Mouse (Mus musculus): ENCODE results near the gene Hnrnpa1.
"Not testable (repeated sequence)": the region's sequence is repeated elsewhere in the genome, so short reads cannot be mapped to it uniquely, and the experiment has no call there.

Hnrnpa1 gene

GRCm38 (mm10) chr15:103241071-103242018 is 1.1 kb downstream of the Hnrnpa1 start:
- not testable (repeated sequence) for DNase-seq

GRCm38 (mm10) chr15:103242885-103243284 is 2.7 kb downstream of the Hnrnpa1 start:
- no peak for DNase-seq

- DNase-seq, result no peak
Measured at GRCm38 (mm10) chr15:103245616-103246015, 5.4 kb downstream of the Hnrnpa1 start.

GRCm38 (mm10) chr15:103247078-103247781 is 7.0 kb downstream of the Hnrnpa1 start:
- DNase-seq, result no peak

GRCm38 (mm10) chr15:103247782-103248400 is 7.7 kb downstream of the Hnrnpa1 start:
- DNase-seq, result no peak

- no peak for DNase-seq
Measured at GRCm38 (mm10) chr15:103248401-103249313, 8.4 kb downstream of the Hnrnpa1 start.

DNA sequence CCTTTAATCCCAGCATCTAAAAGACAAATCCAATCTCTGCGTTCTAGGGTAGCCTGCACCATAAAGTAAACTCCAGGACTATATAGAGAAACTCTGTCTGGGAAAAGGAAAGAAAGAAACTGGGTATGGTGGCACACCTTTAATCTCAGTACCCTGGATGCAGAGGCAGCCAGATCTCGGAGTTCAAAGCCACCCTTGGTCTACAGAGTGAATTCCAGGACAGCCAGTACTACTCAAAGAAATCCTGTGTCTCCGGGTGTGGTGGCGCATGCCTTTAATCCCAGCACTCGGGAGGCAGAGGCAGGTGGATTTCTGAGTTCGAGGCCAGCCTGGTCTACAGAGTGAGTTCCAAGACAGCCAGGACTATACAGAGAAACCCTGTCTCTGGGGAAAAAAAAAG is 9.3 kb downstream of the Hnrnpa1 start:
- DNase-seq, result not testable (repeated sequence)

- peak; percentile 47 to 57 for DNase-seq
Measured at GRCm38 (mm10) chr15:103250195-103250740, 10.0 kb downstream of the Hnrnpa1 start.

GRCm38 (mm10) chr15:103251595-103251994 is 11.4 kb downstream of the Hnrnpa1 start:
- no peak for DNase-seq

GRCm38 (mm10) chr15:103252660-103253059 is 12.4 kb downstream of the Hnrnpa1 start:
- no peak for DNase-seq

- DNase-seq, result no peak
Measured at GRCm38 (mm10) chr15:103253352-103253751, 13.1 kb downstream of the Hnrnpa1 start.

- peak in 1 of 2 experiments; percentile 30 for DNase-seq
Measured at GRCm38 (mm10) chr15:103255169-103255568, 14.9 kb downstream of the Hnrnpa1 start.

DNA sequence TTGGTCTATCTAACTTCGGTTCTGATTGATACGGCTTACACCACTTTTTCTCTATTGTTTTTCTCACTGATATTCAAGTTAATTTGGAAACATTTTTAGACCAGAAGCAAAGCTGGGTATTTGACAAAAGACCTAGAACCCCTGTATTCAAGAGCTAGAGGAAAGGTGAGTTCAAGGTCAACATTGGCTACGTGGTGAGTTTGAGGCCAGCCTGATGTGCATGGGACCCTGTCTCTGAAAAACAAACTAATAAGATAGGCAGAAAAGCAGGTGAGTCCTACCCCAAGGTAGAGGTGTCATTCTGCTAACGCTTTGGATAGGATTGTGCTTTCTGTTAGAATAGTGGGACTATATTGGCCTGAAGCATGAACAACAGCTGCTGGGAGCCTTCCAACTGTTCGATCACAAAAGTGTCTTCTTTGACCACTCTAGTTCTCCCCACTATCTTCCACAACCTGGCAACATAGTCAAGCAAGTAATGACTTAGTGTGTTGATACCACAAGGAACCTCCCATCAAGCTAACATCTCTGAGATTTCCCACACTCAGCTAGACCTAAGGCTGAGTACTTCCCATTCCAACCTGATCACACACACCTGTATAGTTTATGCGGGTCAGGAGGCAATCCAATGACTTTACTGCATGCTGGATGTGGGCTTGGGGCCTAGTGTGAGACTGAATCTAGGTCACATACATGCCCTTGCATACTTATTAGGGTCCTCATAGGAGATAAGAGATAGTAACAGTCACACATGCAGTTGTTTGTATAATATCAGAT is 16.2 kb downstream of the Hnrnpa1 start:
- no peak for DNase-seq

DNA sequence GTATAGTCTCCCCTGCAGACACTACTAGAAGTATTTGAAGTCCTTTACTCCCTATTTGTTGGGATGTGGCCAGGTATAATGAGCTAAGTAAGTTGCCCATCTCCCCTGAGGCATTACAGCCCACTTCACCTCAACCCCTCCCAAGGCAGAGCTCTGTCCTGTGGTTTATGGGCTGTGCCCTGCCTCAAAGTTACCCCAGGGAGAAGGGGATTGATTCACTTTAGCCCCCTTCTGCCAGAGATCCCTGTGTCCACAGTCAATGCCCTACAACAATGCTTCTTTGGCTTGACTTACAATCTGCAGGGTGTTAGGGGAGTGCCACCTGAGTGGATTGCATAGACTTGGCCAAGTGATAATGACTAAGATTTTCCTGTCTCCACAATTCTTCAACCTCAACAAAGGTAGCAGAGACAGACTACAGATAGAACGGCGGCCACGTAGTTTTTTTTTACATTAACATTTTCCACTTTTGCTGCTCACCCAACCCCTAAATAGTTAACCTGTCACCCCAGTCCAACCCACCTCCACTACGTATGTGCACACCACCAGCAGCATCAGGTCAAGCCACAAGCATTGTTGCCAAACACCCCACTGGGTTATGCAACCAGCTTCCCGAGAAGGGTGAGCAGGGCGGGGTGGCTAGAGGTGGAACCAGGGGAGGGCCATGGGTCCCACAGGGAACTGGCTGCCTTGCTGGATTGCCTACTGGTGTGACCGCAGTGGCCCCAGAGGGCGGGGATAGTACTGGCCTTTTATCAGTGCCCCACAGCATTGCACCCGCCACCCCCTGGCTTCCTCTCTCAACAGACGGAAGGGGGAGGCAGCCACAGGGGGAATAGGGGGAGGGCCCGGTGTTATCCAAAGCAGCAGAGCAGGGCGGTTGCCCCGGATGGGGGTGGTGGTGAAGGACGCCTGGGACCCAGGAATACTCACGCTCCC is 17.8 kb downstream of the Hnrnpa1 start, which contains the start of gene Nfe2:
TSS of gene Nfe2 (minus strand) at position 614 of the 939 bp plus-strand sequence.
- DNase-seq, result peak; percentile 63 to 71

GRCm38 (mm10) chr15:103259162-103259561 is 18.9 kb downstream of the Hnrnpa1 start:
- DNase-seq, result no peak

DNA sequence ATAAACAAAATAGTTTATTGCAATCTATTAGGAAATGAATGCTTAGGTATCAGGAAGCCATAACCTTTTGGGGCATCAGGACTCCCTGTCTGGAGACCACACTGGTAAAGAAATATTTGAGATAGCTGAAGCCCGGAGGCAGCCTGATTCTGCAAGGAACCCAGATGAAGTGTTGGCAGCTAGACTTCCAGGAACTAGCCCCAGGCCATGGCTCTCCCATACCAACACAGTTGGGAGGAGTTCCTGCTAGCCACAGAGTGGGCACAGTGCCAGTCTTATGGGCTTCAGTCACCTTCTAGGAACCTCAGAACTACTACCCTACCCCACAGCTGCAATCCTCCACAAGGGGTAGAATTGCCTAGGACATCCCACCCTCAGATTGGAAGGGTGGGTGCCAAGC is 19.8 kb downstream of the Hnrnpa1 start:
- no peak for DNase-seq

DNA sequence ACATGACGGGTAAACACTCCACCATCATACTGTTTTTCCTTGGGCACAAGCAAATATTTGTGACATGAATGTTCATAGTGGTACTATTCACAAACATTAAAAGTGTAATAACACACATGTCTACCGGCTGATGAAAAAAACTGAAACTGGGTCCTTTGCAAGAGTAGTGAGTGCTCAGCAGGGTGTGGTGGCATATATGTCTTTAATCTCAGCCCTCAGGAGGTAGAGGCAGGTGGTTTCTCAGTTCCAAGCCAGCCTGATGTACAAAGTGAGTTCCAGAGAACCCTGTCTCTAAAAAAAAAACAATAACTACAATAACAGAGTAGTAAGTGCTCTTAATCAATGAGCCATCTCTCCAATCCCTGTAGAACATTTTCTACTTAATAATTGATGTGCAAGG is 24.6 kb downstream of the Hnrnpa1 start:
- DNase-seq, result no peak

DNA sequence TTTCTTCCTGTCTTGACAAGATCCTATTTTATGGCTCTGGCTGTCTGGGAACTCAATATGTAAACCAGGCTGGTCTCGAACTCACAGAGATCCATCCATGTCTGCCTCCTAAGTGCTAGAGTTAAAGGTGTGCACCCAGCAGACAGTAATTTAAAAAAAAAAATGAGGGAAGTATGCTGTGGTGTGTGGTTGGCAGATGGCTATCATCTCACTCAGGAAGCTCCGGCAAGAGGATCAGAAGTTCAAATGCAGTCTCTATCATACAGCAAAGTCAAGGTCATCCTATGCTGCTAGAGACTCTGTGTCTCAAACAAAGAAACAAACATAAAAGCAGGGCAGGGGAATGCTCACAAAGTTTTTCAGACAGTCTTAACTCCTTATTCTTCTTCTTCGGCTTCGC is 28.7 kb downstream of the Hnrnpa1 start:
- DNase-seq, result no peak

DNA sequence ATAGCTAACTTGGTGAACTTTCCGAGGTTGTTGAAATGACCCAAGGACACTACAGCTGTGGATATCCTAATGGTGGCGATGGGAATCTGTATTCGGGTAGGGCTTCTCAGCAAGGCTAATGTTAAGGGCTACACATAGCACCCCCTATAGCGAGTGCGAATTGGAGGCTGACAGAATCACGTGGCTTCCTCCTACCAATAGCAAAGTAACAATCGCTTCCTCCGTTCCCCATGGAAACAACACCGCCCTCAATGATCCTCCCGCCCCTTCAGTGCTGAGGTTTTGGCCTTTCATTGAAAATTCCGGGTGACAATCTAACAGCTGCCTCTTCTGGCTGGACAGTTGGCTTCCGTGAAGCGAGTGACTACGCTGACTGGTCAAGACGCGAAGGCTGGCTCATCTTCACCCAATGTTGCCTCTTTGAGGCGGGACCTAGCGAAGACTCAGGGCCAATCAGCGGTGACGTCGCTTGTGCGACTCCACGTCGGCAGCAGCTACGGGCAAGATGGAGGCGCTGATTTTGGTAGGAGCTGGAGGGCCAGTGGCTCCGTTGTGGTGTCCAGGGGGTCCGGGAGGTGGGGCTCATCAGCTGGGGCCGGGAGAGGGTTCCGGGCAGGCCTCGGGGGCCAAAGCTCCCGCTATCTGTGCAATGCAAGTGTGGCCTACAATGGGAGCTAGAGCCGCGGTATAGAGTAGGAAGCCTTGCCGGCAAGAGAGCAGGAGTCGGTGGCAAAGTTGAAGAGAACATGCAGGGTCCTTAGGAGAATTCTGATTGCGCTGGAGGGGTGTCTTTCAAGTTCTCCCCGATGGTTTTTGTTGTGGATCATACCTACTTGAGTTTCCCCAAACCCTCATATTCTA is 32.4 kb downstream of the Hnrnpa1 start, which contains the start of gene Copz1:
TSS of gene Copz1 (plus strand) at position 296 of the 861 bp plus-strand sequence.
- peak; percentile 93 to 97 for DNase-seq
